In the genomic region with DNA sequence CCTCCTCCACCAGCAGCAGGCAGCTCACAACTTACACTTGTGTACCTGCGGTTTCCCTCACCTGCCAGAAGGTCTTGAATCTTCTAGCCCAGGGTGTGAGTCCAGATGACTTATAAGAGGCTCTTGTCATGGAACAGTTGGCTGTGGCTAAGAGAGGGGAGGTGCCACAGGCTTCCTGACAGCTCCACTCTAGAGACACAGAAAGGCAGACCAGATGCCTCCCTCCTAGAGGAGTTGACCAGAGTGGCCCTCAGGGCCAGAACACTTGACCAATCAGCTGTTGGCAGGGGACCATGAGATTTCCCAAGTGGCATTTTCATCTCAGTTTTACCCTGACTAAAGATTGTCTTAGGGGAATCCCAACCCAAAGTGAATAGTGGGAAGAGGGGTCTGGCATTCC, we compare ENCODE assay signal across 19 mouse cellular contexts. TPM values are rescaled to one million over a fixed set of nuclear protein-coding genes. Genes with fewer than 3 reads are reported as not detected.
A peak's percentile ranks its signal among the peaks of the same experiment; 100 is the strongest.
DNase-seq lines count a peak whose midpoint lies in the region; TF ChIP-seq lines count a peak whose summit lies in the region.
"Had no signal": no experiment of that assay in that cellular context is flagged by ENCODE, and none has a peak within 500 bp of the region (broad histone marks: within the 10 kb centered on the region; RNA-seq: fewer than 3 reads in every experiment).

No protein-coding gene starts in this region.

- 72% methylated on average over 1 of the region's 1 CpGs for WGBS in lung, adult 2 months

- no peak overlapping the region for H3K4me3 ChIP-seq in lung, adult 2 months (replicated peaks; ENCODE audit: extremely low read depth, low read depth, low read length)
- H3K4me3 ChIP-seq: erythroblast, embryonic 14.5 days; heart, adult 2 months; heart, embryonic 12.5 days; midbrain, embryonic 15.5 days; neural tube, embryonic 15.5 days; stomach, embryonic 15.5 days had no signal

- intact Hi-C loops in gastrocnemius, postnatal 14 days (cut with DNase I; ENCODE audit: low total_unique reads), result loop anchor here (5.0 to 10.0 kb wide), 2 partner anchors 44 to 116 kb away; partner anchors contain the start of genes Fam117a and Tac4
- intact Hi-C loops in gastrocnemius, postnatal 36 days (cut with DNase I), result loop anchor here (5.0 to 10.0 kb wide), 3 partner anchors 64 to 264 kb away; partner anchors contain the start of gene Ngfr

- peaks cover 7% of the 10 kb centered on the region for H3K4me1 ChIP-seq in lung, adult 2 months (ENCODE audit: control insufficient read depth, insufficient read depth, low read length)

- no peak for TF ChIP-seq CTCF in lung, adult 2 months (IDR thresholded peaks at IDR 0.05; ENCODE audit: insufficient read depth, low read length)

- peak; percentile 2 for DNase-seq in gastrocnemius, postnatal 14 days
- no peak for DNase-seq in gastrocnemius, postnatal 36 days
- peak; percentile 47 for DNase-seq in lung, adult 2 months
- no peak for DNase-seq in lung, postnatal 4 days
- DNase-seq in lung, postnatal 10 days, result peak; percentile 29
- no peak for DNase-seq in T-cell, adult 2 months (ENCODE audit: low spot score)
- DNase-seq: adrenal gland, postnatal 25 days; cerebellum, adult 18-20 months; heart, adult 2 months; kidney, adult 9 months; kidney, postnatal 10 days; layer of hippocampus, postnatal 36 days; left cerebral cortex, postnatal 4 days; right cerebral cortex, postnatal 25 days had no signal

- TF ChIP-seq POLR2A in lung, adult 2 months (IDR thresholded peaks at IDR 0.05; ENCODE audit: borderline replicate concordance, extremely low read depth, low read depth, low read length), result no peak

RNA-seq across cellular contexts. Expression of gene Slc35b1, which starts 3.3 kb away (rescaled TPM):
- total RNA-seq in gastrocnemius, postnatal 14 days (2021), result 10 to 100 TPM; 36.6 to 37.8 TPM
- 10 to 100 TPM; 39.5 to 46.8 TPM for total RNA-seq in gastrocnemius, postnatal 36 days (2021)
- 60.6 and 80.9 TPM in 2 replicates for polyA plus RNA-seq in lung, adult 2 months (2012; rRNA removed)

RNA-seq across cellular contexts. Expression of gene Spop, which starts 32.7 kb away (rescaled TPM):
- 100 to 1,000 TPM; 173 to 190 TPM for total RNA-seq in gastrocnemius, postnatal 14 days (2021)
- 100 to 1,000 TPM; 178 to 196 TPM for total RNA-seq in gastrocnemius, postnatal 36 days (2021)
- polyA plus RNA-seq in lung, adult 2 months (2012; rRNA removed), result 70.1 and 125 TPM in 2 replicates

RNA-seq across cellular contexts. Expression of gene Fam117a, which starts 44.3 kb away (rescaled TPM):
- 1 to 10 TPM; 4.4 to 6.5 TPM for total RNA-seq in gastrocnemius, postnatal 14 days (2021)
- 1 to 10 TPM; 2.0 to 2.2 TPM for total RNA-seq in gastrocnemius, postnatal 36 days (2021)
- polyA plus RNA-seq in lung, adult 2 months (2012; rRNA removed), result 55.8 and 59.8 TPM in 2 replicates

Comparison
In these comparisons a context has a peak if more than half of its experiments do, and no peak if none do; other contexts are left out.
1. DNase-seq: peak in gastrocnemius, postnatal 14 days (single experiment), lung, adult 2 months (single experiment) and lung, postnatal 10 days (single experiment); none in gastrocnemius, postnatal 36 days (0 of 2), lung, postnatal 4 days (0 of 2) and T-cell, adult 2 months (single experiment).